Mouse (Mus musculus) heart, adult 2 months (tissue): ENCODE measurements around the gene Mbip.

Source experiments
- CTCF ChIP-seq: fragments of 200-600 bp; IDR thresholded peaks from 2 replicates; pipeline ENCODE4 v1.8.1; 2022; ENCODE audit warnings: antibody characterized with exemption, mild to moderate bottlenecking, moderate library complexity
- EP300 ChIP-seq: fragments of 200-500 bp; IDR thresholded peaks from 2 replicates; pipeline ENCODE4 v1.6.1; 2011; ENCODE audit warnings: low read depth, low read length, control low read depth; ENCODE audit not compliant: insufficient read depth

DNA sequence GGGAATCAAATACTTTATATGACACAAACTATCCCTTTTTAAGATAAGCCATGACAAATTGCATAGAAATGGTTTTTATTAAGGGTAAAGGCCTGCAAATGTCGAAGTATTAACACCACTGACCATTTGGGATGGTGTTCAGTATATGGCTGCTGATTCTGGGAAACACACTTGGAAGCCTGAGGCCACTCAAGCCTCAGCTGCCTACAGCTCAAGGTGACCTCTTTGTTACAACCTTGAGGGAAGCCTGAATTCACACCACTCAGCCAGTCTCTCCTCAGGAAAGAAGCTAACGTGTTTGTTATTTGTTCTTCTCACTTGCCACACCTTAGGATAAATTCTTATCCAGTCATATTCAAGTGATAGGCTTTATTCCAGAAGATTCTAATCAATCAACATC, 61.5 kb downstream of the Mbip start:
- TF ChIP-seq CTCF: no peak
- no peak for TF ChIP-seq EP300
